Mouse (Mus musculus): ENCODE results near the gene Fgf18. TPM values are rescaled to one million over a fixed set of nuclear protein-coding genes. Genes with fewer than 3 reads are reported as not detected.

The Fgf18 gene
- total and polyA plus RNA-seq, 3 experiments = 0.36 to 2.5 (median 2.4) TPM

GRCm38 (mm10) chr11:33150364-33150763 lies 3.2 kb upstream of the Fgf18 start:
- DNase-seq = no peak

- no peak for DNase-seq
These were observed 2.3 kb upstream of the Fgf18 start for GRCm38 (mm10) chr11:33149453-33149852.

GRCm38 (mm10) chr11:33149088-33149436 lies 1.9 kb upstream of the Fgf18 start:
- no peak for DNase-seq

- DNase-seq = peak; percentile 90
These were observed 1.3 kb upstream of the Fgf18 start for GRCm38 (mm10) chr11:33148338-33149087.

- DNase-seq = peak; percentile 76
These were observed 555 bp upstream of the Fgf18 start for GRCm38 (mm10) chr11:33147572-33148337.

GRCm38 (mm10) chr11:33146651-33147131 lies 509 bp downstream of the Fgf18 start:
- DNase-seq = peak; percentile 49

GRCm38 (mm10) chr11:33146143-33146497 lies 1.1 kb downstream of the Fgf18 start:
- peak; percentile 89 for DNase-seq

GRCm38 (mm10) chr11:33145201-33146142 lies 1.7 kb downstream of the Fgf18 start:
- no peak for DNase-seq

- no peak for DNase-seq
These were observed 3.3 kb downstream of the Fgf18 start for GRCm38 (mm10) chr11:33143906-33144305.

GRCm38 (mm10) chr11:33142801-33143200 lies 4.4 kb downstream of the Fgf18 start:
- peak; percentile 48 for DNase-seq

GRCm38 (mm10) chr11:33140111-33140460 lies 7.1 kb downstream of the Fgf18 start:
- DNase-seq = no peak

GRCm38 (mm10) chr11:33139458-33140110 lies 7.6 kb downstream of the Fgf18 start:
- no peak for DNase-seq

GRCm38 (mm10) chr11:33138686-33139085 lies 8.5 kb downstream of the Fgf18 start:
- DNase-seq = no peak

- no peak for DNase-seq
These were observed 12.7 kb downstream of the Fgf18 start for GRCm38 (mm10) chr11:33134391-33134986.

GRCm38 (mm10) chr11:33132619-33133338 lies 14.4 kb downstream of the Fgf18 start:
- DNase-seq = no peak

- DNase-seq = no peak
These were observed 20.1 kb downstream of the Fgf18 start for GRCm38 (mm10) chr11:33127058-33127457.

GRCm38 (mm10) chr11:33122575-33123268 lies 24.5 kb downstream of the Fgf18 start:
- peak; percentile 84 for DNase-seq

GRCm38 (mm10) chr11:33119556-33119955 lies 27.6 kb downstream of the Fgf18 start:
- no peak for DNase-seq

GRCm38 (mm10) chr11:33119116-33119515 lies 28.1 kb downstream of the Fgf18 start:
- no peak for DNase-seq

GRCm38 (mm10) chr11:33118480-33118879 lies 28.7 kb downstream of the Fgf18 start:
- no peak for DNase-seq
